Mouse (Mus musculus) midbrain, postnatal 0 days (tissue): ENCODE measurements at regions not wholly inside any gene's neighbourhood (a gene's known extent, or its start where the extent isn't known, plus 50 kb on each side); places are given as distances from the start of the nearest gene placed in this dataset.

Experiments
- ATAC-seq: fragments of 200-750 bp; cut with Nextera tagmentation; 2 replicates; pipeline ENCODE4 v1.8.0; 2017; ENCODE audit warnings: moderate number of reproducible peaks, mild to moderate bottlenecking, moderate TSS enrichment, moderate library complexity; ENCODE audit not compliant: low FRiP score
- DNase-seq: peaks from one replicate; pipeline ENCODE4 v3.0.0-alpha.2; 2015; ENCODE audit warnings: low spot score
- H3K27ac ChIP-seq: fragments of 300-500 bp; sonication (generic); 2 replicates; pipeline ENCODE4 v1.5.1; 2014; ENCODE audit warnings: low read depth, mild to moderate bottlenecking, low read length, mixed read lengths
- H3K27me3 ChIP-seq: fragments of 300-500 bp; sonication (generic); 2 replicates; pipeline ENCODE4 v1.6.1; 2014; ENCODE audit warnings: low read length, control low read depth, mixed read lengths; ENCODE audit not compliant: insufficient read depth
- H3K36me3 ChIP-seq: fragments of 300-500 bp; sonication (generic); 2 replicates; pipeline ENCODE4 v1.6.1; 2014; ENCODE audit warnings: low read length, control low read depth, mixed read lengths; ENCODE audit not compliant: insufficient read depth
- H3K4me1 ChIP-seq: fragments of 300-500 bp; sonication (generic); 2 replicates; pipeline ENCODE4 v1.6.1; 2014; ENCODE audit warnings: mild to moderate bottlenecking, control low read depth, antibody characterized with exemption, low read length, mixed read lengths; ENCODE audit not compliant: insufficient read depth
- H3K4me2 ChIP-seq: fragments of 300-500 bp; sonication (generic); 2 replicates; pipeline ENCODE4 v1.6.1; 2014; ENCODE audit warnings: low read depth, mild to moderate bottlenecking, low read length, mixed read lengths; ENCODE audit not compliant: poor library complexity, severe bottlenecking
- H3K4me3 ChIP-seq: fragments of 300-500 bp; sonication (generic); 2 replicates; pipeline ENCODE4 v1.5.1; 2014; ENCODE audit warnings: low read depth, mild to moderate bottlenecking, low read length, moderate library complexity
- H3K9ac ChIP-seq: fragments of 300-500 bp; sonication (generic); replicated peaks from 2 replicates; pipeline ENCODE4 v1.6.1; 2014; ENCODE audit warnings: mild to moderate bottlenecking, low read length, moderate library complexity, mixed read lengths; ENCODE audit not compliant: poor library complexity, severe bottlenecking
- H3K9me3 ChIP-seq: fragments of 300-500 bp; sonication (generic); 2 replicates; pipeline ENCODE4 v1.6.1; 2016; ENCODE audit warnings: low read length, control low read depth
- CTCF ChIP-seq: IDR thresholded peaks from 2 replicates; pipeline ENCODE4 v1.5.1; 2016; ENCODE audit warnings: antibody characterized with exemption, mild to moderate bottlenecking
- WGBS: fragments of 180-500 bp; shearing (Covaris S2); extraction: QIAGEN DNeasy Blood & Tissue Kit; methylation state at CpG from one replicate; pipeline ENCODE4 v1.1.7; 2014; 5-methylcytosine and 5-hydroxymethylcytosine counted together

- 23% methylated on average over 12 of the region's 12 CpGs for WGBS
Observed at GRCm38 (mm10) chr7:124667180-124667968, 684.7 kb downstream of the Hs3st4 start.

GRCm38 (mm10) chr7:124668058-124668457 is 685.4 kb downstream of the Hs3st4 start:
- Histone ChIP-seq H3K4me2 (no peak overlapping the region), H3K9me3 (no peaks in the 10 kb centered on the region), H3K36me3 (no peaks in the 10 kb centered on the region), H3K27me3 (no peaks in the 10 kb centered on the region), H3K9ac (no peak overlapping the region), H3K4me1 (no peaks in the 10 kb centered on the region), H3K4me3 (no peak overlapping the region), H3K27ac (no peak overlapping the region; the same call in 1 of the 2 replicates)
- 33% methylated on average over 4 of the region's 4 CpGs for WGBS
- TF ChIP-seq CTCF = no peak
- no peak for DNase-seq
- no peak for ATAC-seq

More at GRCm38 (mm10) chr7:124667180-124667968, 684.7 kb downstream of the Hs3st4 start:
- H3K4me2 ChIP-seq = no peak overlapping the region
- no peak overlapping the region for H3K9ac ChIP-seq
- ATAC-seq (no peak), DNase-seq (no peak)
- no peak for TF ChIP-seq CTCF
- no peak overlapping the region for H3K27ac ChIP-seq
- no peak overlapping the region for H3K4me3 ChIP-seq
- H3K27me3 ChIP-seq = no peaks in the 10 kb centered on the region
- no peaks in the 10 kb centered on the region for H3K36me3 ChIP-seq
- no peaks in the 10 kb centered on the region for H3K9me3 ChIP-seq
- H3K4me1 ChIP-seq = no peaks in the 10 kb centered on the region

GRCm38 (mm10) chr7:124670477-124670876 is 687.8 kb downstream of the Hs3st4 start:
- WGBS = 82% methylated on average over 4 of the region's 4 CpGs
- TF ChIP-seq CTCF = no peak

GRCm38 (mm10) chr7:124671117-124671516 is 688.4 kb downstream of the Hs3st4 start:
- no peak overlapping the region for H3K27ac ChIP-seq
- TF ChIP-seq CTCF = no peak

More at GRCm38 (mm10) chr7:124670477-124670876, 687.8 kb downstream of the Hs3st4 start:
- H3K4me1 ChIP-seq = no peaks in the 10 kb centered on the region
- no peak overlapping the region for H3K9ac ChIP-seq
- H3K4me3 ChIP-seq = no peak overlapping the region
- H3K4me2 ChIP-seq = no peak overlapping the region
- H3K27me3 ChIP-seq = no peaks in the 10 kb centered on the region
- no peaks in the 10 kb centered on the region for H3K9me3 ChIP-seq
- ATAC-seq = no peak
- DNase-seq = no peak
- H3K27ac ChIP-seq = no peak overlapping the region
- H3K36me3 ChIP-seq = no peaks in the 10 kb centered on the region

GRCm38 (mm10) chr7:124676854-124677515 is 694.3 kb downstream of the Hs3st4 start:
- Histone ChIP-seq H3K9ac (no peak overlapping the region), H3K27ac (no peak overlapping the region), H3K27me3 (no peaks in the 10 kb centered on the region), H3K4me2 (no peak overlapping the region), H3K9me3 (no peaks in the 10 kb centered on the region), H3K4me1 (no peaks in the 10 kb centered on the region), H3K36me3 (no peaks in the 10 kb centered on the region), H3K4me3 (no peak overlapping the region)
- TF ChIP-seq CTCF = no peak
- no peak for DNase-seq
- 68% methylated on average over 3 of the region's 3 CpGs for WGBS
- ATAC-seq = no peak

More at GRCm38 (mm10) chr7:124671117-124671516, 688.4 kb downstream of the Hs3st4 start:
- Histone ChIP-seq H3K4me2 (no peak overlapping the region), H3K4me1 (no peaks in the 10 kb centered on the region), H3K9ac (no peak overlapping the region), H3K4me3 (no peak overlapping the region), H3K36me3 (no peaks in the 10 kb centered on the region), H3K27me3 (no peaks in the 10 kb centered on the region), H3K9me3 (no peaks in the 10 kb centered on the region)
- ATAC-seq = no peak
- DNase-seq = no peak

- no peaks in the 10 kb centered on the region for H3K27me3 ChIP-seq
- no peak for ATAC-seq
Observed at GRCm38 (mm10) chr7:124680561-124680960, 697.9 kb downstream of the Hs3st4 start.

More at GRCm38 (mm10) chr7:124680561-124680960, 697.9 kb downstream of the Hs3st4 start:
- no peak for DNase-seq
- Histone ChIP-seq H3K36me3 (no peaks in the 10 kb centered on the region), H3K9me3 (no peaks in the 10 kb centered on the region), H3K4me3 (no peak overlapping the region), H3K27ac (no peak overlapping the region), H3K4me1 (no peaks in the 10 kb centered on the region), H3K9ac (no peak overlapping the region), H3K4me2 (no peak overlapping the region)
- no peak for TF ChIP-seq CTCF
